Mouse (Mus musculus) hindbrain, embryonic 16.5 days (tissue): ENCODE measurements around the gene Cers1. TPM values are rescaled to one million over a fixed set of nuclear protein-coding genes. Genes with fewer than 3 reads are reported as not detected.

Experiments
- polyA plus RNA-seq: library from polyadenylated mRNA; unstranded; fragments of >200 nt; fragmentation: Nextera tagmentation; extraction: Ambion mirVana; gene quantifications from 2 replicates; pipeline ENCODE4 v1.2.1, GENCODE M21; 2015

Cers1 gene
- polyA plus RNA-seq, 1 experiment from 2014 or later = 40.0 TPM

Other genes with a start within 250 kb of the Cers1 start
- gene Tm6sf2, start 242.9 kb upstream of the Cers1 start, polyA plus RNA-seq = 1.2 and 1.4 TPM in 2 replicates
- gene Hapln4, start 232.3 kb upstream of the Cers1 start, polyA plus RNA-seq = 1.2 and 1.3 TPM in 2 replicates
- gene Ncan, start 194.9 kb upstream of the Cers1 start, polyA plus RNA-seq = 178 and 200 TPM in 2 replicates
- gene Nr2c2ap, start 184.4 kb upstream of the Cers1 start, polyA plus RNA-seq = 46.7 and 51.6 TPM in 2 replicates
- gene Rfxank, start 176.6 kb upstream of the Cers1 start, polyA plus RNA-seq = 12.3 and 12.5 TPM in 2 replicates
- 56.4 and 57.1 TPM in 2 replicates for gene Borcs8, start 176.3 kb upstream of the Cers1 start, polyA plus RNA-seq
- 0.85 and 1.2 TPM in 2 replicates for gene Mef2b, start 176.1 kb upstream of the Cers1 start, polyA plus RNA-seq
- 54.2 and 57.4 TPM in 2 replicates for gene Tmem161a, start 143.4 kb upstream of the Cers1 start, polyA plus RNA-seq
- 9.5 and 10.1 TPM in 2 replicates for gene Slc25a42, start 103.5 kb upstream of the Cers1 start, polyA plus RNA-seq
- 85.1 and 92.6 TPM in 2 replicates for gene Sugp2, start 81.5 kb upstream of the Cers1 start, polyA plus RNA-seq
- 132 and 134 TPM in 2 replicates for gene Armc6, start 81.3 kb upstream of the Cers1 start, polyA plus RNA-seq
- gene Homer3, start 32.9 kb upstream of the Cers1 start, polyA plus RNA-seq = 24.4 and 24.7 TPM in 2 replicates
- gene Ddx49, start 13.3 kb upstream of the Cers1 start, polyA plus RNA-seq = 42.0 and 42.8 TPM in 2 replicates
- 284 and 297 TPM in 2 replicates for gene Cope, start 13.3 kb upstream of the Cers1 start, polyA plus RNA-seq
- 8.7 and 9.5 TPM in 2 replicates for gene Gdf1, start 14.0 kb downstream of the Cers1 start, polyA plus RNA-seq
- gene Upf1, start 37.5 kb downstream of the Cers1 start, polyA plus RNA-seq = 7.4 and 10.1 TPM in 2 replicates
- gene Comp, start 57.8 kb downstream of the Cers1 start, polyA plus RNA-seq = 0.58 and 2.8 TPM in 2 replicates
- gene Crtc1, start 123.8 kb downstream of the Cers1 start, polyA plus RNA-seq = 45.9 and 55.1 TPM in 2 replicates
- 36.1 and 37.5 TPM in 2 replicates for gene Klhl26, start 161.2 kb downstream of the Cers1 start, polyA plus RNA-seq
- 164 and 190 TPM in 2 replicates for gene Tmem59l, start 171.6 kb downstream of the Cers1 start, polyA plus RNA-seq
- gene Crlf1, start 177.4 kb downstream of the Cers1 start, polyA plus RNA-seq = 9.3 and 15.5 TPM in 2 replicates
- 173 and 192 TPM in 2 replicates for gene Rex1bd, start 191.0 kb downstream of the Cers1 start, polyA plus RNA-seq
- 576 and 598 TPM in 2 replicates for gene Uba52, start 195.0 kb downstream of the Cers1 start, polyA plus RNA-seq
- gene Fkbp8, start 211.9 kb downstream of the Cers1 start, polyA plus RNA-seq = 429 and 441 TPM in 2 replicates
- 45.2 and 45.4 TPM in 2 replicates for gene Kxd1, start 212.2 kb downstream of the Cers1 start, polyA plus RNA-seq
- 14.9 and 19.2 TPM in 2 replicates for gene Ell, start 223.7 kb downstream of the Cers1 start, polyA plus RNA-seq